Mouse (Mus musculus) heart, postnatal 25 days (tissue): Measurements from ENCODE around the gene Tmem164. TPM values are rescaled to one million over a fixed set of nuclear protein-coding genes. Genes with fewer than 3 reads are reported as not detected.
A peak's percentile ranks its signal among the peaks of the same experiment; 100 is the strongest.
"Not testable (repeated sequence)": the region's sequence is repeated elsewhere in the genome, so short reads cannot be mapped to it uniquely, and the experiment has no call there.

Experiments
- DNase-seq: peaks from one replicate; pipeline ENCODE4 v3.0.0; 2022; ENCODE audit warnings: low spot score
- intact Hi-C: fragments of 180-260 bp; cut with DNase I; formaldehyde crosslinking; loops from one replicate; pipeline ENCODE4 v1.15.1; 2025
- total RNA-seq, 2 experiments: library from RNA; stranded (reverse); gene quantifications; 2 replicates each; pipeline ENCODE4 v1.2.3; 2021

The Tmem164 gene
- total RNA-seq = 10 to 100 TPM; 22.8 to 39.9 TPM

DNA sequence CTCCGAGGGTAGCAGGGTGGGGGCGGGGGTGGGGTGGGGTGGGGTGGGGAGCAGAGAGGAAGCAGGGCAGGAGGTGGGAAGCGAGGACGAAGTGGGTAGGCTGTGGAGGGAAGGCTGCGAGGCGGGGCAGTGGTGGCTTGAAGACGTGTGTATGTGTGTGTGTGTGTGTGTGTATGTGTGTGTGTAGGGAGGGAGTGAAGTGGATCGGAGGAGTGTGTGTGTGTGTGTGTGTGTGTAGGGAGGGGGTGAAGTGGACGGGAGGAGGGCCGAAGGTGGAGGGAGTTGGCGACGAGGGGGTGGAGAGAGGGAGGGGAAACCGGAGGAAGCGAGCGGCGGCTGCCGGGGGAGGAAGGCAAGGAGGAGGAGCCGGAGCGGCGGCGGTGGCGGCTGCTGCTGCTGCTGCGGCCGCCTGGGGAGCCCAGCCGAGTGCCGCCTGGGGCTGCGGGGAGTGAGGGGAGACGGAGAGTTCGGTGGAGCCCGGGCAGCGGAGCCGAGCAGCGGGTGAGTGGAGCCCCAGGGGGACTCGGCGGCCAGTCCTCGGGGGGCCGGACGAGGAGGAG lies at the start of gene Tmem164:
Gene Tmem164, plus strand, starts transcription at position 351 of the 560 bp plus-strand sequence.
- peak; percentile 74 for DNase-seq
- intact Hi-C loops = loop anchor here (5.0 kb wide), 3 partner anchors 56 to 129 kb away; no protein-coding TSS in a partner anchor

- intact Hi-C loops, DNase-seq: not testable (repeated sequence)
These were observed 48.2 kb upstream of the Tmem164 start for GRCm38 (mm10) chrX:142632990-142633389.

- no peak for DNase-seq
- intact Hi-C loops = no loop called here
These were observed 34.0 kb upstream of the Tmem164 start for GRCm38 (mm10) chrX:142647202-142647601.

- no peak for DNase-seq
- intact Hi-C loops = no loop called here
These were observed 31.0 kb upstream of the Tmem164 start for GRCm38 (mm10) chrX:142650117-142650764.

DNA sequence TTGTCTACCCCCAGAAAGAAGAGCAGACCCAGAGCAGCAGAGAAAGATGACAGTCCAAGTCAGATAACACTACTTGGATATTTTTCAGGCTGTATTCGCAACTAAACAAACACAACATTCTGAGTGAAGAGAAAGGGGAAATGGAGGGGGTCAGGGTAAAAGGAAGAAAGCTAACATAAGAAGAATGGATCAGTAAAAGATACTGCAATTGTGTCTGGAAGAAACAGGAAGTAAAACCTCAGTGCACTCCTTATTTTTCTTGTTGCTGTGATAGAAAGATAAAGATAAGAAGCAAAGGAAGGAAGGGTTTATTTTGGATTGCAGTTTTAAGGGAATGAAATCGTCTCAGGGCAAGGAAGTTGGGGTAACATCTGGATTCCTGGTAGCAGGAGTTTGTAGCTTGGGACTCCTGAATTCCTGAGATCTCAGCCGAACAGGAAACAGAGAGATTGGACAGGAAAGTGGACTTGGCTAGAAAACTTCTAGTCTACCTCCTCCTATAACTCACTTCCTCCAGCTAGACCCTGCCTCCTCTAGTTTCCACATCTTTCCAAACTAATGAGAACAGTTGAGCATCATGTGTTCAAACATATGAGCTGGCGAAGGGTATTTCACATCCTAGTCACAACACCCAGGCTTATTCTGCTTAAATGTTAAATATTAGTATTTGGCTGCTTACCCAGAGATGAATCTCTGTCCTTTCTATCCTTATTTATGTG lies 16.3 kb upstream of the Tmem164 start:
- intact Hi-C loops = no loop called here
- no peak for DNase-seq

DNA sequence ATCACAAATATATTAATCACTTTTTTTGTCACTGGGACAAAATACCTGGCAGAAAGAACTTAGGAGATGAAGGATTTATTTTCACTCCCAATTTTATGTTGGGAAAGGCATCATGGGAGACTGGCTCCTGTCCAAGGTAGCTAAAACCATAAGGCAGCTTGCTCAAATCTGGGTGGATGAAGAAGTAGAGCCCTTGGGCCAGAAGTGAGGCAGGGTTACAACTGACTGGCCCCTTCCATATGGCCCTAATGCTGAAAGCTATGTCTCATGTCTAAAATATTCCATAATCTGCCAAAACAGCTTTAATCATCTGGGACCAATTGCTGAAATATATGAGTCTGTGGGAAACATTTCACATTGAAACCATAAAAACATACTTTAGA lies 15.8 kb upstream of the Tmem164 start:
- intact Hi-C loops = no loop called here
- DNase-seq = no peak

DNA sequence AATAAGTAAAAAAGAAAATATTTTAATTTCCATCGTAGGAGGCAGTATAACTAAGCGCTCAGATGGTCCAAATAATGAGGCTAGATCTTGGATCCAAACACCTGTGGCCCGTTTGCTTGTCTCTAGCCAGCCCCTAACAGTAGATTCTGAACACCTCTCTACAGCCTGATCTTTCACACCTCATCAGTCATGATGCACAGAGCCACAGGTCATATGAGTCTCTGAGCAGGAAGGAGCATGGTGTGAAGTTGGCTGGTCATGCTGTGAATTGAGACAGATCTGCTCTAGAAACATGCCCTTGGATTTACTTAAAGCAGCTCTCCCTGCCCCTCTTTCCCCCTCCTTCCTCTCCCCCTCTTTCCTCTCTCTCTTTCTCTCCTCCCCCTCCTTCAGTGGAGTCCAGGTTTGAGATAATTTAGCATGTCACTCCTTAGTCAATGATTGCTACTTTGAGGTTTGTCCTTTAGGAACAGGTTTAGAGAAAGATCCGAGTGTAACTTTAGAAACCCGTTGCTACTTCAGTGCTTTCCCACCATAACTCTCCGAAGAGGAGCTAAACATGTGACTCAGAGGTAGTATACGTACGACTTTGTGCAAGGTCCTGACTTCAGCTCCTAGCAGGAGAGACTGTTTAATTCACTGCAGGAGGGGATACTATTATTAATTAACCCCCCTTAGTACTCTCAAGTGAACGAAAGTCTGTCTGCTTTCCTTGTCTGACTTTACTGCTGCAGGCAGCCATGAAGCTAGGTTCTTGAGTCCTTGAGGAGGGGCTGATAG lies 11.7 kb upstream of the Tmem164 start:
- intact Hi-C loops = no loop called here
- no peak for DNase-seq

GRCm38 (mm10) chrX:142670121-142670520 lies 11.1 kb upstream of the Tmem164 start:
- intact Hi-C loops = no loop called here
- DNase-seq = no peak

- no peak for DNase-seq
- intact Hi-C loops = no loop called here
These were observed 10.1 kb upstream of the Tmem164 start for GRCm38 (mm10) chrX:142671141-142671540.

DNA sequence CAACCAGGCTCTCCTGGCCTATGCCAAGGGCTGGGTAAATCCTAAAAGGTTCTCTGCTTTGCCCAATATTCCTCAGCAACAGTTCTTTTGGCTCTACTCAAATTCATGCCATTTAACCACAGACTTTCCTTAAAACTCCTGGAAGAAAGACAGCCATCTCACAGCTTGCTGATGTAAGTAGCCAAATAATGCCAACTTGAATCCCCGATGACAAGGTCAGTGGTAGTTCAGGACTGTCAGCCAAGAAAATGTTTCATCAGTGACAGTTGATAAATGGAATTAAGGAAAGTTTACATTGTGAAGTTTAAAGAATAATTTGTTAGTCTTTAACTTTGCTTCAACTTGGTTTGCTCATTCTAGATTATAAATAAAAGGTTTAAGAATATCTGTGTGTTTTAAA lies 8.5 kb upstream of the Tmem164 start:
- intact Hi-C loops = no loop called here
- no peak for DNase-seq

DNA sequence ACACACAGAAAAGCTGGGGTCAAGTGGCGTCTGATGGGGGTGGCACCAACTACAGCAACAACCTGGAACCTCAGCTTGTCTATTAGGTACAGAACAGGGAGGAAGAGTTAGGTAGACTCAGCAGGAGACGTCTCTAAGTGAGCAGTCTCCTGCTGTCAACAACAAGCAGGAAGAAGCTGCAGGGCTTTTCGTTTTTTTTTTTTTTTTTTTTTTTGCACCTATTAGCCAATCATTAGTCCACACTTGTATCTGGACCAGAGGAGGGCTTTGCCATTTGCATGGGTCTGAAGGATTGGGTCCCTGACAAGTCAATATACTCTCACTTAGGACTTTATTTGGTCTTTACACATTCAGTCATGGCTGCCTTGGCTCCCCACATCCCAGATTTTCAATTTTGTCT lies 4.0 kb upstream of the Tmem164 start:
- intact Hi-C loops = loop anchor here (5.0 kb wide), 1 partner anchor 60 kb away; no protein-coding TSS in a partner anchor

DNA sequence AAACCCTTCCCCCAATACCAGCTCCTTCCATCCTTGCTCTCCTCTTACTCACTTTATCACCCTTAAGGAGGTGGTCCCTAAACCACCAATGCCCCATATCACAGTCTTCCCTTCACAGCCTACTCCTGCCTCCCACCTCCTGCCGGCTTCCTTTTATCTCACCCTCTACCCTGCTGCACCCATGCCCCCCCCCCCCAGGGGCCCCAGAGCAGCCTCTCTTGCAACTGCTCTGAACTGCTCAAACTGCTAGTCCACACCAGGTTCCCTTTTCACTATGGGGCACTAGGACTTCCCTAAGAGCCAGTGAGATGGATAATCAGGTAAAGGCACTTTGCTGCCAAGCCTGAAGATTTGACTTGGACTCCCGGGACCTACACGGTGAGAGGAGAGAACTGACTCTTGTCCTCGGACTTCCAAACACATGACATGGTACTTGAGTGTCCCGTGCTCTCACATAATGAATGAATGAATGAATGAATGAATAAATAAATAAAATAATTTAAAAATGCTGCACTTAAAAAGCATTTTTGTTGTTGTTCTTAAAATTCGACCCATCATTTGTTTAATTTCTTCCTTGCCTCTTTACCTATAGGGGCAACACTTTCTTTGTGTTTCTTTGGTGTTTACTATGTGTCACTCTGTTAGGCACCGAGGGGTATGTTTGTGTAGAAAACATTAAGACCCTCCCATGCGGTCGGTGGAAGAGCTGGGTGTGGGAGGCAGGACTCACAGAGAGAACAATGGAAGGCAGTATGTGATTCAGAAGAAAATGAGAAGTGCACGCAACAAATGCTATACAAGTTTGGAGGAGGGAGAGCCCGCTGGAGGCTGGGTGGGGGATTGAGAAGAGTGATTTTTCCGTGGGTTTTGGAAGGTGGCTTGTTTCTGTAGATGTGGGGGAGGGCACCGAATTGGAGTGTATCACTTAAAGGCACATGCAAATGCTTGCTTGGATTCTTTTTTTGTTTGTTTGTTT lies 2.4 kb upstream of the Tmem164 start:
- DNase-seq = no peak
- intact Hi-C loops = loop anchor here (5.0 kb wide), 1 partner anchor 61 kb away; no protein-coding TSS in a partner anchor

More for the DNA sequence above, 4.0 kb upstream of the Tmem164 start:
- no peak for DNase-seq

GRCm38 (mm10) chrX:142679502-142680250 lies 1.5 kb upstream of the Tmem164 start:
- intact Hi-C loops = loop anchor here (5.0 kb wide), 4 partner anchors 58 to 128 kb away; no protein-coding TSS in a partner anchor
- no peak for DNase-seq

DNA sequence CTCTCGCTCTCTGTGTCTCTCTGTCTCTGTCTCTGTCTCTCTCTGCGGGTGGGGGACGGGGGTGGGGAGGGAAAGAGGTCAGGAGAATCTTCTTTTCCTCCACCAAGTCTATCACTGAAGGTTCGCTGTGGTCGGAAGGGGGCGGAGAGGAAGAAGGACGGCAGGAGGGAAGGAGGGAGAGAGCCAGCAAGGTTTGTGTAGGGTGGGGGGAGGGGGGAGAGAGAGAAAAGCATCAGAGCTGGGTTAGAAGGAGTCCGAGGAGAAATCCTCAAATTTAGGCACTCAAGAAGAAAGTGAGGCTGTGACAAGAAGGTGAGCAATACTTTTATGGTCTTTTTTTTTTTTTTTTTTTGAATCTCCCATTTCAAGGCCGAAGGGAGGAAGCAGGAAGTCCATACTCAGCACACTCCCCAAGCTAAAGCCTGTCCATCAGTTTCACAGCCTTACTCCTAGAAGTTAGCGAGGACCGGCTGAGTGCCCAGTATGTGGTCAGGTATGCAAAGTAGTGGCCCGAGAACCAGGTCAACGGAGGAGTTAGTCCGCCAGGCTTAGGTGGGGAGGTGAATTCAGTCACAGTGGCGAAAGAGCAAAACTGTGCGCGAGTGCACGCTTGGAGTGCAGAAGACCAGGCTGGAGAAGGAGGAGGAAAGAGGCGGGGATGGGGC lies 683 bp upstream of the Tmem164 start:
- no peak for DNase-seq
- intact Hi-C loops = loop anchor here (5.0 kb wide), 3 partner anchors 57 to 128 kb away; no protein-coding TSS in a partner anchor

DNA sequence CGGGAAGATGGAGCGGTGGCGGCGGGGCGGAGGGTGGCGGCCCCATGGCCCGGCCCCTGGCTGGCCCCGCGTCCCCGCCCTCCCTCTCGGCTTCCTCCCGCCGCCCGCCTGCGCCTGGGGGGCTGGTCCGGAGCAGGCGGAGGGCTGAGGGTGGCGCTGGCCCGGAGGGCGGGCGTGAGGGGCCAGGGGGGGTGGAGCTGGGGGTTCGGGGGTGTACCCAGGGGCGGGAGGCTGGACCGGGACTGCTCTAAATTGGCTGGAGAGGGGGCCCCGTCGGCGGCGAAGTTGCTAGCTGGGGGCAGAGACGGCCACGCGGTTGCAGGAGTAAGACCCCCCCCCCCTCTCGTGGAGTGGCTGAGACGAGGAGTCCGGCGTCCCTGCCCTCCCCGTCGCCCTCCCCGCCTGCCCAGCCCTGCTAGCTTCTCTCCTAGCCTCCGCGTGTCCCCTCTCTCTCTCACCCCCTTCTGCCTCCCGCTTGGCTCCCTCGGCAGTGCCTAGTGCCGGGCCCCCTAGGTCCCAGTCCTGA lies 473 bp downstream of the Tmem164 start:
- intact Hi-C loops = loop anchor here (5.0 kb wide), 3 partner anchors 56 to 129 kb away; no protein-coding TSS in a partner anchor
- no peak for DNase-seq

DNA sequence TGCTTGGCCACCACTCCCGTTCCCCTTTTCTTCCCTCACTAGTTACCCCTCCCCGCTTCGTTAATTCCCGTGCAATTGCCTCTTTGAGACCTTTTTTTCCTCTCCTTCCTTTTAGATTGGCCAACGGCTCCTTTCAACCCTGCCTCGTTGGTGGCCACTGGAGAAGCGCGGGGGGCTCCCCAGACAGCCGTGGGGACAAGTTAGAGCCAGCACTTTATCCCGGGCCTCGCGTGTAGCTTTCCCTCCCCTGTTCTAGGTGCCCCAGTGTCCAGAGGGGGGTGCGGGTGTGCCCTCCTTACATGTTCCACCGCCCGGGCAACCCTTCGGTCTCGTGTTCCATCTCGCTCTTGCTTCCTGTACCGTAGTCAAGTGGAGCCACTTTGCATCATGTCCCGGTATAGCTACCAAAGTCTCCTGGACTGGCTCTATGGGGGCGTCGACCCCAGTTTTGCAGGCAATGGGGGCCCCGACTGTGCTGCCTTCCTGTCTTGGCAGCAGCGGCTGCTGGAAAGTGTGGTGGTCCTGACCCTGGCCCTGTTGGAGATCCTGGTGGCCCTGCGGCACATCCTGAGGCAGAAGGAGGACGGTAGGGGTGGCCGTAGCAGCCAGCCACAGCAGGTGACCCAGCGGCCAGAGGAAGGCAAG lies 1.1 kb downstream of the Tmem164 start:
- DNase-seq = no peak
- intact Hi-C loops = loop anchor here (5.0 kb wide), 3 partner anchors 55 to 130 kb away; no protein-coding TSS in a partner anchor

DNA sequence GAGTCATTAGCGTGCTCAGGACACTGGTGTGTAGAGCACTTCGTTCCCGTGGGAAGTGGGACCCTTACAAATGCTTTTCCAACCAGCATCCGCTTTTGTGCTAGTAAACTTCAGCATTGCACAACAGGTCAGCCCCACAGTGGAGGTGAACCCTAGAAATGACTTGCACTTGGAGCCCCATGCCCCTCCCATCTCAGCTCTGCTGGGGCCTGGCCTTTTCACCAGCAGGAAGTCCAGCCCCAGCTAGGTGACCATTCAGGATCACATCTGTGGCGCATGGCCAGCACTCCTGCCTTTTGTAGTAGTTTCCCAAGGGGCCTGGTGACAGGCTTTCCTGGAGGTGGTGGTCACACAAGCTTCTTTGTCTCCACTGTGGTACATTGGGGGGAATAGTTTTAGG lies 1.8 kb downstream of the Tmem164 start:
- DNase-seq = no peak
- intact Hi-C loops = loop anchor here (5.0 kb wide), 3 partner anchors 54 to 131 kb away; no protein-coding TSS in a partner anchor
